Mouse (Mus musculus) embryonic facial prominence, embryonic 15.5 days (tissue): ENCODE measurements around the gene Tmem45b. TPM values are rescaled to one million over a fixed set of nuclear protein-coding genes. Genes with fewer than 3 reads are reported as not detected.

Experiments used
- ATAC-seq: fragments of 200-750 bp; cut with Nextera tagmentation; 2 replicates; pipeline ENCODE4 v1.8.0; 2017; ENCODE audit warnings: low read depth, moderate TSS enrichment; ENCODE audit not compliant: insufficient number of reproducible peaks, low FRiP score, low TSS enrichment
- H3K27ac ChIP-seq: fragments of 300-500 bp; sonication (generic); replicated peaks from 2 replicates; pipeline ENCODE4 v1.5.1; 2015; ENCODE audit warnings: mild to moderate bottlenecking, inconsistent platforms
- H3K27me3 ChIP-seq: fragments of 300-500 bp; sonication (generic); 2 replicates; pipeline ENCODE4 v1.6.1; 2015; ENCODE audit warnings: inconsistent platforms
- H3K36me3 ChIP-seq: fragments of 300-500 bp; sonication (generic); 2 replicates; pipeline ENCODE4 v1.6.1; 2015; ENCODE audit warnings: mild to moderate bottlenecking, inconsistent platforms
- H3K4me1 ChIP-seq: fragments of 300-500 bp; sonication (generic); 2 replicates; pipeline ENCODE4 v1.6.1; 2015; ENCODE audit warnings: inconsistent platforms
- H3K4me2 ChIP-seq: fragments of 300-500 bp; sonication (generic); replicated peaks from 2 replicates; pipeline ENCODE4 v1.6.1; 2015; ENCODE audit warnings: mild to moderate bottlenecking, inconsistent platforms
- H3K4me3 ChIP-seq: fragments of 300-500 bp; sonication (generic); replicated peaks from 2 replicates; pipeline ENCODE4 v1.5.1; 2015; ENCODE audit warnings: mild to moderate bottlenecking, inconsistent platforms
- H3K9ac ChIP-seq: fragments of 300-500 bp; sonication (generic); 2 replicates; pipeline ENCODE4 v1.6.1; 2015; ENCODE audit warnings: inconsistent platforms
- H3K9me3 ChIP-seq: fragments of 300-500 bp; sonication (generic); replicated peaks from 2 replicates; pipeline ENCODE4 v1.6.1; 2016; ENCODE audit warnings: inconsistent platforms
- WGBS: fragments of 180-500 bp; shearing (Covaris S2); methylation state at CpG from one replicate; pipeline ENCODE4 v1.1.7; 2015; 5-methylcytosine and 5-hydroxymethylcytosine counted together
- polyA plus RNA-seq: library from polyadenylated mRNA; unstranded; fragments of >200 nt; fragmentation: Nextera tagmentation; extraction: Ambion mirVana; gene quantifications from 2 replicates; pipeline ENCODE4 v1.2.1, GENCODE M21; 2015

Tmem45b gene
- polyA plus RNA-seq, 1 experiment from 2014 or later: 3.9 TPM

GRCm38 (mm10) chr9:31400441-31400840 is 63.8 kb downstream of the Tmem45b start:
- no peak for ATAC-seq
- Histone ChIP-seq H3K27ac (no peak overlapping the region), H3K4me3 (no peak overlapping the region), H3K4me1 (no peaks in the 10 kb centered on the region), H3K36me3 (peaks cover 91% of the 10 kb centered on the region), H3K9me3 (no peaks in the 10 kb centered on the region), H3K9ac (no peak overlapping the region), H3K27me3 (no peaks in the 10 kb centered on the region), H3K4me2 (no peak overlapping the region)
- 46% methylated on average over 4 of the region's 4 CpGs for WGBS

- peak overlapping the region; percentile 66 for H3K4me2 ChIP-seq
- ATAC-seq: no peak
- peak overlapping the region; percentile 85 for H3K4me3 ChIP-seq
- H3K4me1 ChIP-seq: peaks cover 15% of the 10 kb centered on the region
- no peak overlapping the region for H3K27ac ChIP-seq
- H3K9ac ChIP-seq: no peak overlapping the region
- 90% methylated on average over 5 of the region's 5 CpGs for WGBS
- H3K36me3 ChIP-seq: peaks cover 27% of the 10 kb centered on the region
- no peaks in the 10 kb centered on the region for H3K27me3 ChIP-seq
- H3K9me3 ChIP-seq: no peaks in the 10 kb centered on the region
These were observed 77.1 kb downstream of the Tmem45b start for GRCm38 (mm10) chr9:31387206-31387605.

GRCm38 (mm10) chr9:31386368-31387180 is 77.7 kb downstream of the Tmem45b start:
- Histone ChIP-seq H3K36me3 (peaks cover 20% of the 10 kb centered on the region), H3K9me3 (no peaks in the 10 kb centered on the region), H3K4me1 (peaks cover 15% of the 10 kb centered on the region), H3K27me3 (no peaks in the 10 kb centered on the region), H3K27ac (no peak overlapping the region; the same call in 1 of the 2 replicates), H3K4me3 (peak overlapping the region; percentile 85), H3K9ac (peak overlapping the region; percentile 80), H3K4me2 (peak overlapping the region; percentile 66)
- ATAC-seq: peak; percentile 79
- 7% methylated on average over 44 of the region's 44 CpGs for WGBS

GRCm38 (mm10) chr9:31385947-31386354 is 78.3 kb downstream of the Tmem45b start, which contains the start of gene Nfrkb:
Gene Nfrkb, plus strand, starts transcription at chr9:31386192.
- H3K9me3 ChIP-seq: no peaks in the 10 kb centered on the region
- H3K4me3 ChIP-seq: peak within 1 kb of the TSS; percentile 85
- peaks cover 14% of the 10 kb centered on the region for H3K36me3 ChIP-seq
- H3K4me2 ChIP-seq: peak within 1 kb of the TSS; percentile 66
- no peaks in the 10 kb centered on the region for H3K27me3 ChIP-seq
- H3K9ac ChIP-seq: peak within 1 kb of the TSS; percentile 80
- no peak within 1 kb of the TSS; the same call in 1 of the 2 replicates for H3K27ac ChIP-seq
- peak; percentile 97 for ATAC-seq
- H3K4me1 ChIP-seq: peaks cover 15% of the 10 kb centered on the region
- under 1% methylated on average over 46 of the region's 46 CpGs for WGBS

- Histone ChIP-seq H3K9me3 (no peaks in the 10 kb centered on the region), H3K9ac (peak overlapping the region; percentile 80), H3K4me2 (peak overlapping the region; percentile 66), H3K4me1 (peaks cover 15% of the 10 kb centered on the region), H3K27ac (no peak overlapping the region), H3K4me3 (peak overlapping the region; percentile 85), H3K36me3 (peaks cover 10% of the 10 kb centered on the region), H3K27me3 (no peaks in the 10 kb centered on the region)
- ATAC-seq: 0 out of 2 replicates have a peak, but pooled peaks have one; percentile 1
- 24% methylated on average over 4 of the region's 4 CpGs for WGBS
These were observed 78.8 kb downstream of the Tmem45b start for GRCm38 (mm10) chr9:31385500-31385869.

- H3K27me3 ChIP-seq: no peaks in the 10 kb centered on the region
- 0 out of 2 replicates have a peak overlapping the region, but pooled peaks have one; percentile 85 for H3K4me3 ChIP-seq
- H3K9me3 ChIP-seq: no peaks in the 10 kb centered on the region
- peak overlapping the region; percentile 66 for H3K4me2 ChIP-seq
- H3K9ac ChIP-seq: no peak overlapping the region
- no peak overlapping the region for H3K27ac ChIP-seq
- no peak for ATAC-seq
- 81% methylated on average over 17 of the region's 17 CpGs for WGBS
- peaks cover 15% of the 10 kb centered on the region for H3K4me1 ChIP-seq
- H3K36me3 ChIP-seq: peaks cover 5% of the 10 kb centered on the region; the same call in 1 of the 2 replicates
These were observed 79.3 kb downstream of the Tmem45b start for GRCm38 (mm10) chr9:31384786-31385499.

GRCm38 (mm10) chr9:31376661-31377060 is 87.6 kb downstream of the Tmem45b start:
- no peak for ATAC-seq
- Histone ChIP-seq H3K9ac (no peak overlapping the region), H3K27ac (no peak overlapping the region), H3K4me1 (no peaks in the 10 kb centered on the region), H3K27me3 (no peaks in the 10 kb centered on the region), H3K4me3 (no peak overlapping the region), H3K9me3 (no peaks in the 10 kb centered on the region), H3K36me3 (peaks cover 21% of the 10 kb centered on the region), H3K4me2 (no peak overlapping the region)

Other genes with a start within 250 kb of the Tmem45b start
- gene Prdm10, start 183.9 kb downstream of the Tmem45b start, polyA plus RNA-seq: 4.4 and 5.4 TPM in 2 replicates
- 21.2 and 23.8 TPM in 2 replicates for gene Nfrkb, start 78.3 kb downstream of the Tmem45b start, polyA plus RNA-seq